Mouse (Mus musculus): ENCODE measurements around the gene Mobp. TPM values are rescaled to one million over a fixed set of nuclear protein-coding genes. Genes with fewer than 3 reads are reported as not detected.

Gene Mobp
- polyA plus RNA-seq, 1 experiment from 2014 or later: not detected

- ATAC-seq (ENCODE audit: low FRiP score, low read depth): no peak
- H3K27ac ChIP-seq: no peak overlapping the region
- H3K4me2 ChIP-seq (replicated peaks): no peak overlapping the region
- no peak overlapping the region for H3K4me3 ChIP-seq
- H3K9me3 ChIP-seq: no peaks in the 10 kb centered on the region
- H3K27me3 ChIP-seq: no peaks in the 10 kb centered on the region
- no peaks in the 10 kb centered on the region for H3K4me1 ChIP-seq
- no peaks in the 10 kb centered on the region for H3K36me3 ChIP-seq
- whole genome bisulfite sequencing: 86% methylated on average over 13 of the region's 13 CpGs
- no peak overlapping the region for H3K9ac ChIP-seq
These were observed 5.0 kb upstream of the Mobp start for GRCm38 (mm10) chr9:120144474-120144873.

GRCm38 (mm10) chr9:120151152-120151551 lies 1.6 kb downstream of the Mobp start:
- Histone ChIP-seq H3K27me3 (no peaks in the 10 kb centered on the region), H3K36me3 (no peaks in the 10 kb centered on the region), H3K27ac (no peak overlapping the region), H3K9ac (no peak overlapping the region), H3K4me1 (no peaks in the 10 kb centered on the region), H3K4me2 (replicated peaks) (no peak overlapping the region), H3K9me3 (no peaks in the 10 kb centered on the region), H3K4me3 (no peak overlapping the region)
- ATAC-seq (ENCODE audit: low FRiP score, low read depth): no peak
- 84% methylated on average over 5 of the region's 5 CpGs for WGBS

GRCm38 (mm10) chr9:120151906-120152399 lies 2.4 kb downstream of the Mobp start:
- H3K4me3 ChIP-seq: no peak overlapping the region
- 75% methylated on average over 12 of the region's 12 CpGs for WGBS

GRCm38 (mm10) chr9:120158047-120158446 lies 8.5 kb downstream of the Mobp start:
- no peaks in the 10 kb centered on the region for H3K27me3 ChIP-seq
- no peak overlapping the region for H3K4me2 ChIP-seq (replicated peaks)
- no peak for ATAC-seq (ENCODE audit: low FRiP score, low read depth)
- no peaks in the 10 kb centered on the region for H3K36me3 ChIP-seq
- no peak overlapping the region for H3K4me3 ChIP-seq
- H3K27ac ChIP-seq: no peak overlapping the region
- no peak overlapping the region for H3K9ac ChIP-seq
- WGBS: 43% methylated on average over 4 of the region's 4 CpGs
- no peaks in the 10 kb centered on the region for H3K4me1 ChIP-seq
- no peaks in the 10 kb centered on the region for H3K9me3 ChIP-seq

More at GRCm38 (mm10) chr9:120151906-120152399, 2.4 kb downstream of the Mobp start:
- no peak for ATAC-seq (ENCODE audit: low FRiP score, low read depth)
- no peak overlapping the region for H3K9ac ChIP-seq
- H3K27ac ChIP-seq: no peak overlapping the region
- no peaks in the 10 kb centered on the region for H3K4me1 ChIP-seq
- no peaks in the 10 kb centered on the region for H3K27me3 ChIP-seq
- no peaks in the 10 kb centered on the region for H3K36me3 ChIP-seq
- H3K9me3 ChIP-seq: no peaks in the 10 kb centered on the region
- H3K4me2 ChIP-seq (replicated peaks): no peak overlapping the region

- H3K27ac ChIP-seq: no peak overlapping the region
- no peaks in the 10 kb centered on the region for H3K36me3 ChIP-seq
- H3K27me3 ChIP-seq: no peaks in the 10 kb centered on the region
- no peak overlapping the region for H3K9ac ChIP-seq
- 88% methylated on average over 16 of the region's 16 CpGs for WGBS
- no peak overlapping the region for H3K4me2 ChIP-seq (replicated peaks)
- ATAC-seq (ENCODE audit: low FRiP score, low read depth): no peak
- H3K4me1 ChIP-seq: no peaks in the 10 kb centered on the region
- no peak overlapping the region for H3K4me3 ChIP-seq
- no peaks in the 10 kb centered on the region for H3K9me3 ChIP-seq
These were observed 14.4 kb downstream of the Mobp start for GRCm38 (mm10) chr9:120163862-120164261.

- Histone ChIP-seq H3K36me3 (no peaks in the 10 kb centered on the region), H3K4me3 (no peak overlapping the region), H3K4me2 (replicated peaks) (no peak overlapping the region), H3K9ac (no peak overlapping the region), H3K27me3 (no peaks in the 10 kb centered on the region), H3K27ac (no peak overlapping the region), H3K4me1 (no peaks in the 10 kb centered on the region), H3K9me3 (0 out of 2 replicates have a peak, but pooled peaks cover 9% of the 10 kb centered on the region)
- WGBS: 61% methylated on average over 11 of the region's 11 CpGs
- no peak for ATAC-seq (ENCODE audit: low FRiP score, low read depth)
These were observed 18.3 kb downstream of the Mobp start for GRCm38 (mm10) chr9:120167826-120168225.

GRCm38 (mm10) chr9:120171295-120171694 lies 21.8 kb downstream of the Mobp start:
- no peaks in the 10 kb centered on the region for H3K36me3 ChIP-seq
- H3K9ac ChIP-seq: no peak overlapping the region
- ATAC-seq (ENCODE audit: low FRiP score, low read depth): no peak
- 0 out of 2 replicates have a peak, but pooled peaks cover 10% of the 10 kb centered on the region for H3K9me3 ChIP-seq
- H3K4me3 ChIP-seq: no peak overlapping the region
- H3K27me3 ChIP-seq: no peaks in the 10 kb centered on the region
- H3K4me2 ChIP-seq (replicated peaks): no peak overlapping the region
- H3K27ac ChIP-seq: no peak overlapping the region
- 42% methylated on average over 5 of the region's 5 CpGs for WGBS
- H3K4me1 ChIP-seq: no peaks in the 10 kb centered on the region

GRCm38 (mm10) chr9:120174436-120175137 lies 25.1 kb downstream of the Mobp start:
- H3K27me3 ChIP-seq: no peaks in the 10 kb centered on the region
- WGBS: 84% methylated on average over 18 of the region's 18 CpGs
- ATAC-seq (ENCODE audit: low FRiP score, low read depth): no peak
- no peak overlapping the region for H3K4me3 ChIP-seq
- no peak overlapping the region for H3K4me2 ChIP-seq (replicated peaks)
- no peak overlapping the region for H3K27ac ChIP-seq
- H3K9me3 ChIP-seq: 0 out of 2 replicates have a peak, but pooled peaks cover 10% of the 10 kb centered on the region
- no peaks in the 10 kb centered on the region for H3K36me3 ChIP-seq
- H3K9ac ChIP-seq: no peak overlapping the region
- H3K4me1 ChIP-seq: no peaks in the 10 kb centered on the region

GRCm38 (mm10) chr9:120178813-120179212 lies 29.3 kb downstream of the Mobp start:
- no peak overlapping the region for H3K4me3 ChIP-seq
- no peaks in the 10 kb centered on the region for H3K36me3 ChIP-seq
- H3K9me3 ChIP-seq: no peaks in the 10 kb centered on the region
- no peak overlapping the region for H3K4me2 ChIP-seq (replicated peaks)
- H3K27me3 ChIP-seq: no peaks in the 10 kb centered on the region
- no peak overlapping the region for H3K27ac ChIP-seq
- no peak overlapping the region for H3K9ac ChIP-seq
- no peaks in the 10 kb centered on the region for H3K4me1 ChIP-seq
- no peak for ATAC-seq (ENCODE audit: low FRiP score, low read depth)
- 86% methylated on average over 10 of the region's 10 CpGs for WGBS

GRCm38 (mm10) chr9:120184499-120184898 lies 35.0 kb downstream of the Mobp start:
- no peaks in the 10 kb centered on the region for H3K9me3 ChIP-seq
- WGBS: 36% methylated on average over 13 of the region's 13 CpGs
- ATAC-seq (ENCODE audit: low FRiP score, low read depth): no peak
- peak overlapping the region; percentile 39 for H3K4me2 ChIP-seq (replicated peaks)
- H3K4me3 ChIP-seq: no peak overlapping the region
- H3K27me3 ChIP-seq: no peaks in the 10 kb centered on the region
- no peak overlapping the region for H3K9ac ChIP-seq
- H3K4me1 ChIP-seq: no peaks in the 10 kb centered on the region
- H3K36me3 ChIP-seq: no peaks in the 10 kb centered on the region
- H3K27ac ChIP-seq: no peak overlapping the region

- ATAC-seq (ENCODE audit: low FRiP score, low read depth): no peak
- no peaks in the 10 kb centered on the region for H3K36me3 ChIP-seq
- peaks cover 9% of the 10 kb centered on the region for H3K27me3 ChIP-seq
- H3K4me2 ChIP-seq (replicated peaks): no peak overlapping the region
- H3K4me3 ChIP-seq: no peak overlapping the region
- H3K4me1 ChIP-seq: 0 out of 2 replicates have a peak, but pooled peaks cover 2% of the 10 kb centered on the region
- no peak overlapping the region for H3K9ac ChIP-seq
- H3K27ac ChIP-seq: no peak overlapping the region
- WGBS: 85% methylated on average over 5 of the region's 5 CpGs
- no peaks in the 10 kb centered on the region for H3K9me3 ChIP-seq
These were observed 37.3 kb downstream of the Mobp start for GRCm38 (mm10) chr9:120186856-120187255.

GRCm38 (mm10) chr9:120190891-120191290 lies 41.4 kb downstream of the Mobp start:
- no peaks in the 10 kb centered on the region for H3K9me3 ChIP-seq
- 54% methylated on average over 13 of the region's 13 CpGs for WGBS
- 0 out of 2 replicates have a peak, but pooled peaks cover 2% of the 10 kb centered on the region for H3K4me1 ChIP-seq
- peak overlapping the region; percentile 38 for H3K4me3 ChIP-seq
- H3K27me3 ChIP-seq: peaks cover 9% of the 10 kb centered on the region
- peak overlapping the region; percentile 48 for H3K9ac ChIP-seq
- H3K4me2 ChIP-seq (replicated peaks): peak overlapping the region; percentile 58
- no peaks in the 10 kb centered on the region for H3K36me3 ChIP-seq
- no peak overlapping the region for H3K27ac ChIP-seq
- ATAC-seq (ENCODE audit: low FRiP score, low read depth): no peak
